Mouse (Mus musculus) brain, embryonic 14.5 days (tissue): ENCODE measurements around the gene Ermn.
A peak's percentile ranks its signal among the peaks of the same experiment; 100 is the strongest.

ENCODE experiments used
- CTCF ChIP-seq: fragments of 200-500 bp; IDR thresholded peaks from 2 replicates; pipeline ENCODE4 v1.5.1; 2012; ENCODE audit warnings: inconsistent platforms, mild to moderate bottlenecking, moderate library complexity, borderline replicate concordance; ENCODE audit not compliant: insufficient read depth, insufficient read length; ENCODE audit errors: extremely low read depth
- POLR2A ChIP-seq: fragments of 200-500 bp; IDR thresholded peaks from 2 replicates; pipeline ENCODE4 v1.6.1; 2012; ENCODE audit warnings: mild to moderate bottlenecking, inconsistent platforms, borderline replicate concordance; ENCODE audit not compliant: poor library complexity, insufficient read depth, insufficient read length, severe bottlenecking; ENCODE audit errors: extremely low read depth

GRCm38 (mm10) chr2:58055383-58055782 lies 2.7 kb upstream of the Ermn start:
- TF ChIP-seq CTCF (peak; percentile 78), POLR2A (no peak)
